Mouse (Mus musculus) megakaryocyte, adult 5-6 weeks (primary cell): ENCODE data around the gene Gusb. TPM values are rescaled to one million over a fixed set of nuclear protein-coding genes. Genes with fewer than 3 reads are reported as not detected.

Source experiments
- total RNA-seq, 2 experiments: library from RNA; stranded (forward) in 1 of 2; stranded (reverse) in 1 of 2; fragments of 153-499, 151-499 nt in 1 of 2; fragments of 221-1000, 200-1000 nt in 1 of 2; gene quantifications; 2 replicates each; pipeline versions ENCODE4 v1.2.3 to v1.2.4; 2015 to 2017

Gene Gusb
- total RNA-seq, 2 experiments from 2014 or later: 63.9 to 111 TPM

Other genes starting within 250 kb of the Gusb start
- gene Psph, start 215.6 kb downstream of the Gusb start, total RNA-seq (2015): 8.8 and 11.1 TPM in 2 replicates
- gene Psph, start 215.6 kb downstream of the Gusb start, total RNA-seq (2017): 9.8 and 10.3 TPM in 2 replicates
- 3.7 TPM in 2 replicates for gene Sumf2, start 156.1 kb downstream of the Gusb start, total RNA-seq (2015)
- gene Sumf2, start 156.1 kb downstream of the Gusb start, total RNA-seq (2017): 13.5 and 18.7 TPM in 2 replicates
- gene Chchd2, start 115.6 kb downstream of the Gusb start, total RNA-seq (2015): 261 and 270 TPM in 2 replicates
- 123 and 132 TPM in 2 replicates for gene Chchd2, start 115.6 kb downstream of the Gusb start, total RNA-seq (2017)
- 0.07 TPM in 1 of 2 replicates, not detected in the other for gene Zbed5, start 107.3 kb downstream of the Gusb start, total RNA-seq (2015)
- not detected in 2 replicates for gene Zbed5, start 107.3 kb downstream of the Gusb start, total RNA-seq (2017)
- gene Phkg1, start 104.5 kb downstream of the Gusb start, total RNA-seq (2015): not detected in 2 replicates
- 0.41 TPM in 1 of 2 replicates, not detected in the other for gene Phkg1, start 104.5 kb downstream of the Gusb start, total RNA-seq (2017)
- 0.71 and 2.9 TPM in 2 replicates for gene Nupr1l, start 94.5 kb downstream of the Gusb start, total RNA-seq (2015)
- gene Nupr1l, start 94.5 kb downstream of the Gusb start, total RNA-seq (2017): 0.66 and 2.1 TPM in 2 replicates
- 34.7 and 39.4 TPM in 2 replicates for gene Vkorc1l1, start 61.1 kb downstream of the Gusb start, total RNA-seq (2015)
- gene Vkorc1l1, start 61.1 kb downstream of the Gusb start, total RNA-seq (2017): 17.9 and 18.6 TPM in 2 replicates
- gene Asl, start 26.2 kb upstream of the Gusb start, total RNA-seq (2015): 20.2 and 29.5 TPM in 2 replicates
- 21.3 and 25.7 TPM in 2 replicates for gene Asl, start 26.2 kb upstream of the Gusb start, total RNA-seq (2017)
- 49.4 and 54.0 TPM in 2 replicates for gene Crcp, start 26.2 kb upstream of the Gusb start, total RNA-seq (2015)
- gene Crcp, start 26.2 kb upstream of the Gusb start, total RNA-seq (2017): 48.3 and 53.8 TPM in 2 replicates
- gene Tpst1, start 70.3 kb upstream of the Gusb start, total RNA-seq (2015): 14.9 and 18.5 TPM in 2 replicates
- 8.2 and 12.4 TPM in 2 replicates for gene Tpst1, start 70.3 kb upstream of the Gusb start, total RNA-seq (2017)
- 1.0 and 1.4 TPM in 2 replicates for gene Kctd7, start 141.8 kb upstream of the Gusb start, total RNA-seq (2015)
- 2.2 and 8.9 TPM in 2 replicates for gene Kctd7, start 141.8 kb upstream of the Gusb start, total RNA-seq (2017)
- 16.8 and 19.0 TPM in 2 replicates for gene Rabgef1, start 168.7 kb upstream of the Gusb start, total RNA-seq (2015)
- 19.9 and 22.2 TPM in 2 replicates for gene Rabgef1, start 168.7 kb upstream of the Gusb start, total RNA-seq (2017)
- 33.7 and 36.5 TPM in 2 replicates for gene Tmem248, start 214.0 kb upstream of the Gusb start, total RNA-seq (2015)
- 35.1 and 38.1 TPM in 2 replicates for gene Tmem248, start 214.0 kb upstream of the Gusb start, total RNA-seq (2017)